Mouse (Mus musculus) CH12.LX (cell line): ENCODE data around the gene Casq2.

ENCODE experiments used
- CTCF ChIP-seq, 2 experiments: IDR thresholded peaks in 1 of 2; conservative IDR thresholded peaks in 1 of 2; 2 replicates each; pipeline ENCODE4 v1.5.1; 2011 to 2012; ENCODE audit warnings: low read depth in 2 of 2, low read length in 2 of 2, improper control_type of control experiment in 1 of 2, inconsistent platforms in 1 of 2, mild to moderate bottlenecking in 1 of 2, moderate library complexity in 1 of 2
- E2F4 ChIP-seq: IDR thresholded peaks from 2 replicates; pipeline ENCODE4 v1.6.1; 2011; ENCODE audit warnings: low read depth, low read length, improper control_type of control experiment; ENCODE audit not compliant: insufficient replicate concordance
- EP300 ChIP-seq: IDR thresholded peaks from 2 replicates; pipeline ENCODE4 v1.6.1; 2011; ENCODE audit warnings: low read length, improper control_type of control experiment
- KAT2A ChIP-seq: IDR thresholded peaks from 2 replicates; pipeline ENCODE4 v1.6.1; 2012; ENCODE audit warnings: low read length, improper control_type of control experiment, inconsistent platforms; ENCODE audit not compliant: insufficient replicate concordance
- MEF2A ChIP-seq: IDR thresholded peaks from 2 replicates; pipeline ENCODE4 v1.6.1; 2014; ENCODE audit warnings: low read depth, mild to moderate bottlenecking, inconsistent platforms, low read length, improper control_type of control experiment, borderline replicate concordance
- POLR2A ChIP-seq: IDR thresholded peaks from 2 replicates; pipeline ENCODE4 v1.6.1; 2011; ENCODE audit warnings: low read depth, mild to moderate bottlenecking, improper control_type of control experiment, low read length
- RAD21 ChIP-seq: IDR thresholded peaks from 2 replicates; pipeline ENCODE4 v1.6.1; 2011; ENCODE audit warnings: low read depth, mild to moderate bottlenecking, low read length, improper control_type of control experiment, moderate library complexity
- RCOR1 ChIP-seq: conservative IDR thresholded peaks from 2 replicates; pipeline ENCODE4 v1.6.1; 2012; ENCODE audit warnings: low read depth, mild to moderate bottlenecking, inconsistent platforms, low read length, improper control_type of control experiment
- SIN3A ChIP-seq: IDR thresholded peaks from 2 replicates; pipeline ENCODE4 v1.6.1; 2012; ENCODE audit warnings: low read length, improper control_type of control experiment, inconsistent platforms
- TCF12 ChIP-seq: IDR thresholded peaks from 2 replicates; pipeline ENCODE4 v1.6.1; 2014; ENCODE audit warnings: low read depth, mild to moderate bottlenecking, inconsistent platforms, low read length, improper control_type of control experiment
- ZMIZ1 ChIP-seq: IDR thresholded peaks from 2 replicates; pipeline ENCODE4 v1.6.1; 2012; ENCODE audit warnings: low read depth, mild to moderate bottlenecking, inconsistent platforms, low read length, improper control_type of control experiment

GRCm38 (mm10) chr3:102143536-102143935 lies 57.3 kb downstream of the Casq2 start:
- TF ChIP-seq CTCF (conservative IDR thresholded peaks at IDR 0.05 in 1 of 2, IDR thresholded peaks at IDR 0.05 in 1 of 2; ENCODE audit: low read depth in 2 of 2, low read length in 2 of 2): no peak
- no peak for TF ChIP-seq MEF2A
- TF ChIP-seq KAT2A: no peak
- TF ChIP-seq SIN3A: no peak
- TF ChIP-seq TCF12: no peak
- no peak for TF ChIP-seq EP300
- TF ChIP-seq RAD21: no peak
- no peak for TF ChIP-seq ZMIZ1
- no peak for TF ChIP-seq POLR2A
- TF ChIP-seq E2F4: no peak
- TF ChIP-seq RCOR1: no peak
